Mouse (Mus musculus): ENCODE results near the gene Kiss1r.

Kiss1r gene

DNA sequence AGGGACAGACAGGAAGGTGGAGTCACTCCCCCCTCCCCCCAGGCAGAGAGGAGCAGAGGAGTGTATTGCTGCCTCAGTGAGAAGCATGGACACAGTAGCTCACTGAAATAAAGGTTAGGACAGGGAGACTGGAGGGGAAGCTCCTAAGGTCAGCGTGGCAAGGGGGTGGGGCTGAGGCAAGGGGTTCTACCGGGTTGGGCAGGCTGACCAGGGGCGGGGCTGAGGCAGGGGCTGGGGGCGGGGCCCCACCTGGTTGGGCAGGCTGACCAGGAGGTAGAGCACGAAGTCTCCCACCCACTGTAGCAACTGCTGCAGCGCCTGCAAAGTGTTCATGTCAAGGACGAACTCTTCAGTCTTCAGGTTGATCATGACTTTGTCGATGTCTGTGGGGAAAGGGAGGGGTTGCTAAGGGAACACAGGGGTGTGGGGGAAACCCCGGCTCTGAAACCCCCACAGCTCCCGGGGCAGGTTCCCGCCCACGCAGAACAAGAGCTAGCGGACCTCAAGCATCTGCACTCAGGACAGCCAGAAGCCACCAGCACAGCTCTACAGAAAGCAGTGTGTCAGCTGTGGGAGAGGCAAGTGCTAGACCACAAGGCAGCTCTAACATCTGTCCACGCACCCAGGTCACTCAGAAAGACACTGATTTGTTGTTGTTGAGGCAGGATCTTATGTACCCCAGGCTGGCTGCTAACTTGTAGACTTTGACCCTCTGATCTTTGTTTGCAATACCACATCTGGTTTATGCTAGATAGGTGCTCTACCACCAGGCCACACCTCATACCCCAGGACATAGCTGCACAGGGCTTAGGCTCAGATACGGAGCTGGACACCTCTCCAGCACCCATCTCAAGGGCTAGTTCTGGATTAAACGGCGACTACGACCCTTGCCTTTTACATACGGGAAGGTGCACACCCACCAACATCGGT, 19.2 kb upstream of the Kiss1r start:
- no peak for DNase-seq (ENCODE audit: low read depth, low spot score)

DNA sequence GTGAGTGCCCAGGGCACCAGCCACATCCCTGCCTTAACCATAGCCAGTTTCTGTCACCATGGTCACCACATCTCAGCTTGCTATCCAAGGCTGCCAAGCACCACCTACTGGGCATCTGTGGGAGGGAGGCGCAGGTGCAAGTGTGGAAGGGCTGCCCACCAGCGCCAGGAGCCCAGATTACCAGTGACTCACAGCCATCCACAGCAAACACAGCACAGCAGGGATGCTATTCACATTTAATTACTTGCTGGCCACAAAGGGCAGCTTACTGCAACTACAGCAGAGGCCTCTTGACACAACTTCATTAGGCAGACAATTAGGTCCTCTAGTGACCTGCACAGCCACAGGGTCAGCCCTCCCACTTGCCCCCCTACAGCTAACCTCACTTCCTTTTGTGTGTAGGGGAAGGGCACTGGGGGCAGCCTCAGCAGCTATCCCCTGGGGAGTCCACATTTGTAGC, 15.8 kb upstream of the Kiss1r start:
- no peak for DNase-seq (ENCODE audit: low read depth, low spot score)

DNA sequence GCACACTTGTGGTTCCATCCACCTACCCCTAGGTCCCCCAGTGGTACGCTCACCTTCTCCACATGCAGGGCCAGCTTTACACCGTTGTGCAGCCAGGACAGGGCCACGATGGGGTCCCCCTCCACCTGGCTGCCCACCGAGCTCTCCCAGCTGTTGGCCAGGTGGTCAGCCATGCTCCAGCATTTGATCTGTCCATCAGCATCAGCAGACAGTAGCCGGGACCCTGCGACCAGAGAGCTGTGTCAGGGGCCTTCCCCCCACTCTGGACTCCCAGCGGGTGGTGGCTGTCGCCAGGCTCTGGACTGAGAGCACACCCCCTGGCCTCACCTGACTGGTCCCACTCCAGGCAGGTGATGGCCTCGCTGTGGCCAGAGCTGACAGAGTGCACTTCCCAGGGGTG, 10.1 kb upstream of the Kiss1r start:
- no peak for DNase-seq (ENCODE audit: low read depth, low spot score)

DNA sequence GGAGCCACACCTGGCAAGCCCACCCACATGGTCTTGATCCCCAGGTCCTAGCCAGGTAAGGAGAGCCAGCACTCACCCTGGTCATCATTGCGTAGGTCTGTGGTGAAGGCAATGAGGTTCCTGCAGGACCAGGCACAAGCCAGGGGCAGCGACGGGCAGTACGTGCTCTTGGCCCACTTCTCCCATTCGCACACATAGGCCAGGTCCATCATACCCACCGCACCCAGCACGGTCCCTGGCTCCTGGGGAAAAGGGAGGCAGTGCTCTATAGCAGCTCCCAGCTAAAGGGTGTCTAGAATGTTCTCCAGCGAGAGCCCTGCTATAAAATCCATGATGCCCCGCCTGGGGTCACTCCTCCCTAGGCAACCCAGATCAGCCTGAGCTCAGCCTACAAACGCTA, 9.4 kb upstream of the Kiss1r start:
- no peak for DNase-seq (ENCODE audit: low read depth, low spot score)

DNA sequence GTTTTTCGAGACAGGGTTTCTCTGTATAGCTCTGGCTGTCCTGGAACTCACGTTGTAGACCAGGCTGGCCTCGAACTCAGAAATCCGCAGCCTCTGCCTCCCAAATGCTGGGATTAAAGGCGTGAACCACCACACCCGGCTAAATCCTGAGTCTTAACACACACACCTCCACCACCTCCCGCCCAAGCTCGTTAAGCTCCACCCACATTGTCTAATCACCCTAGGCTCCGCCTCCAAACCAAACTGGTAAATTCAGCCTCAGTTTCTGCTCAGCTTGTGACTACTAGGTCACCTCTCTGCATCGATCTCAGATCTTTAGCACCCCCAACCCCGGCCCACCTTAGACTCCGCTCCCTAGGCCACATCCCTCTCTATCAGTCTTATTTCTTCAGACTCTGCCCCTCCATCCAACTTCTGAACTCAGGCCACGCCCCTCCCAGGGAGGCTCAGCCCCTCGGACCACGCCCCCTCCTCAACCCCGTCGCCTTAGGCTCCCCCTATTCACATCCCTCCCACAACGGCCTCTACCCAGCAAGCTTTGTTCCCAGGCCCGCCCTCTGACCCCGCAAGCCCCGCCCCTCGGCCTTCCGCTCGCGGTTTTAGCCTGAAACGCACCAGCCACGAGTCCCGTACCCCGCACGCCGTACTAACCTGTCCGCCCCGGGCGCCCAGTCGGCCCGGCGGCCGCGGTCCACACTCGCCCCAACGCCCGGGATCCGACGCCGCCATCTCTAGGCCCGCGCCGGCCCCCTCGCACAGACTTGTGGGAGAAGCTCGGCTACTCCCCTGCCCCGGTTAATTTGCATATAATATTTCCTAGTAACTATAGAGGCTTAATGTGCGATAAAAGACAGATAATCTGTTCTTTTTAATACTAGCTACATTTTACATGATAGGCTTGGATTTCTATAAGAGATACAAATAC, 8.3 kb upstream of the Kiss1r start, which contains the start of gene Med16:
TSS of gene Med16 (minus strand) at position 757 of the 925 bp plus-strand sequence.
- DNase-seq (ENCODE audit: low read depth, low spot score): peak; percentile 98

DNA sequence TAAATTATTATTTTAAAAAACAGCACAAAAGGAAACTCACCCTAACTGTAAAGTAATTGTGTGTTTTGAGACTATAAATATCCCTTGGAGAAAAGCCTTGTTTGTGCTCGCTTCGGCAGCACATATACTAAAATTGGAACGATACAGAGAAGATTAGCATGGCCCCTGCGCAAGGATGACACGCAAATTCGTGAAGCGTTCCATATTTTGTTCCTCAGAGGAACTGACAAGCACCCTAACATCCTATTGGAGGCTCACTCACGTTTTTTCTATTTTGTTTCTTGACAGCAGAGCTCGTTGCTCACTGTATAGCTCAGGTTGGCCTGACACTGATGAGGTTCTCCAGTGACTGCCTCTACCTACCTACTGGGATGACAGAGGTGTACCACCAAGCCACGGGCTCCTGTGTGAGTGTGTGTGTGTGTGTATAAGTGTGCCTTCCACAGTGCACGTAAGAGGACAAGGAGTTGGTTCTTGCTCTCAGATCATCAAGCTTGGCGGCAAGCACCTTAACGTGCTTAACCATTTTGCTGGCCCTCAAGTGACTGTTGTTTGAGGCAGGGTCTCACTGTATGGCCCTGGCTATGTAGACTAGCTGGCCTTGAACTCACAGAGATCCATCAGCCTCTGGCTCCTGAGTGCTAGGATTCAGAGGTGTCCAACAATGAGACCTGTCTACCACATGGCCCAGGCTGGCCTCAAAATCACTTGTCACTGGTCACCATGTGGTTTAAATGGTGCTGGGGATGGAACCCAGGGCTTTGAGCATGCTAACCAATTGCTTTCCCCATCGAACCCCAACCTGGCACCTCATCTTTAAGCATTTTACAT, 7.5 kb upstream of the Kiss1r start:
- DNase-seq (ENCODE audit: low read depth, low spot score): peak; percentile 73

DNA sequence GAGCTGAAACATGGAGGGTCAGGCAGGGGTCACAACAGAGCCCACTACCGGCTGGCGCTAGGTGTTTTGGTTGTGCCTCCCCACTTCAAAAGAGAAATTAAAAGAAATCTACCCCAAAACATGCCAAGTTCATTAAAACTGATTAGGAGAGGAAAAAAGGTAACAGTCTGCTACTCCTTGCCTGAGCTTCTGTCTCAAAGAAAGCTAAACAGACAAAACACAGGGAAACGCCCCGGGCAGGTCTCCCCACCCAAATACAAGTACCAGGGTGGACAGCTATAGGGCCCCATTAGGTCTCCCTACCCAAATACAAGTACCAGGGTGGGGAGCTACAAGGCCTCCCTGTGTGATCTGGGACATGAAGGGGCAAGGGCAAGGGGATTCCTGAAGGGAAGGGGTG, 6.2 kb upstream of the Kiss1r start, which contains the start of gene Gm26602:
TSS of gene Gm26602 (plus strand) at position 301 of the 400 bp plus-strand sequence.
- no peak for DNase-seq (ENCODE audit: low read depth, low spot score)

DNA sequence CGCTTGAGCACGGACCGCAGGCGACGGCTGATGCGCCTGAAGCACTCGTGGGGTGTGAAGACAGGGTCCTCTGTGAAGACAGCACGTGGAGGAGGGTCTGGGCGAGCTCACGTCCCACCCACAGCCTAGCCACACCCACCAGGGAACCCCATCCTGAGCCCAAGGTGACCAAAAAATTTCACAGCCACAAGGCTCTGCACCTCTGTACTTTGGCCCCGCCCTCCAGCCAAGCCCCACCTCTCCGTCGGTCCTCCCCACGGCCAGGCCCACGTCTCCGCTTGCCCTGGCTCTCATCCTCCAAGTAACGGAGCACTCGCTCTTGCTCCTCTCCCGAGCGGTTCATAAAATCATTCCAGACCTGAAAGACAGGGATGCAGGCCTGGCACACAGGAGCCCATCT, 4.4 kb upstream of the Kiss1r start:
- peak; percentile 28 for DNase-seq (ENCODE audit: low read depth, low spot score)

DNA sequence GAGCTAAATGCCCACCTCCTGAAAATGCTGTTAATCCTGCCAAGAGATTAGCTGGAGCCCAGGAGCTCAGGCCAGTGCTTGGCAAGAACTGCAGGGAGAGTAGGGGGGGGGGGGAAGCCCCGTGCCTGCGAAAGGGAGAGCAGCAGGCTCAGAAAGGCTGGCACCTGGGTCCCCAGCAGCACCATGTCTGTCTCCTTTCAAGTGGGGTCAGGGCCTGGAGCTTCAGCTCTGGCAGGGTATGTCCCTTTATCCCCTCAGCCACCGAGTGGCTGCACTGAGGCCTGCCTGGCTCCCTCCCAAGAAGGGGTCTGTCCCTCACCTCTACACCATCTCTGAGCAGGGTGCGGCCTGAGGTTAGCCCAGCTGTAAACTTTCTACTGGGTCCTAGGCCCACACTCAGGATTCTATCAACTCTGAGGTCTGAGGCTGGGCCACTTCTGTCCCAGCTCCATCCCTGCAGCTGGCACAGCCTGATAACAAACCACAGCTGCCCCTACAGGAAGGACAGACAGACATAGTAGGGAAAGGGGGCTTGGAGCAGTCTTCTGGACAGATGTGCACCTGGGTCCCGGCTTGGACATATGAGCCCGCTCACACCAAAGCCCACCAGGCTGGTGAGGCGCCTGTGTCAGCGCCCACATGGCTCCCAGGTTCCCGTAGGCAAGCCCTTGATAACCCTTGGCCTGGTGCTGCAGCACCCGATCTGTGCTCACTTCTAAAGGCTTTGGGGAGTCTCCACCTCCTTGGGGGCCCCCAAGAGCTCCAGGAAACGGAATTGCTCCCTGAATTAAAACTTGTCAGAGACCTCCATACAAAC, 2.4 kb upstream of the Kiss1r start:
- no peak for DNase-seq (ENCODE audit: low read depth, low spot score)

DNA sequence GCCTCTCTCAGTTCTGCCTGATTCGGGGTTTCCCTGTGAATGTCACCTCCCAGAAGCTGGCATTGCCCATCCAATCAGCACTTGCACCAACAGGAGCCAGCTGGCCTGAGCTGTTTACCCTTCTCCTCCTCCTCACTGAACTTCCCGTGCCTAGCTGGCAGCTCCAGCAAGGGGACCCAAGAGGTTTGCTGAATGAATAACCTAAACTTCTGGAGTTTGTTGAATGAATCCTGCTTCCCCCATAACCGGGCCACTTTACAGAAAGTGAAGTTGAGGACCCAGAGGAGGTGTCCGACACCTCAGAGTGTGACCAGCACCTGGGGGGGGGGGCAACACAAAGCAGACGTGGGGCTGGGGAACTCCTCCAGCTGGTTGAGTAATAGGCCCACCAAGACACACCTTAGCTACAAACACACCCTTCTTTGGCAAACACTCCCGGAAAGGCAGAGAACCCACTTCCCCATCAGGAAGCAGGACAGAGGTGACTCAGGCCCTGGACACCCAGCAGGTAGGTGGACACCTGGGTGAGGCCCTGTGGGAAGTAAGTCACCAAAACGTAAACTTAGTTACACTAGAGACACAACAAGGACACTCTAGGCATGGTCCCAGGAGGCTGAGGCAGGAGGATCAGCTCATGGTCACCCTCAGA, 1.7 kb upstream of the Kiss1r start:
- no peak for DNase-seq (ENCODE audit: low read depth, low spot score)

DNA sequence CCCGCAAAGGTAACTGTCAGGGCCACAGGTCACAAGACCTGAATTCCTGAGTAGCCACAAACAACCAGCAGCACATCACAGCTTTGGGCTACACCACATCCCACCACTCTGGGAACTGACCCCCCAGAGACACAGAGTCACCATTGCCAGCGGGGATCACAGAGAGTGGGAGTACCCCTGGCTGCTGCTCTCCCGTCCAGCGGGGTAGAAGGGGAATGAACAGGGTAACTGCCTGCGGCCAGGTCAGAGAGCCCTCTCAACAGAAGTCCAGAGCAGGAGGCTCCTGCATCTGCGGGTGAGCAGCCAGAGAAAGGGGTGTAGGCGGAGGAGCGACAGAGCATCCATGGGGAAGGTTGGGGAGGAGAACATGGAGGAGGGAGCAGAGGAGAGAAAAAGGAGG, 690 bp upstream of the Kiss1r start:
- DNase-seq (ENCODE audit: low read depth, low spot score): no peak

DNA sequence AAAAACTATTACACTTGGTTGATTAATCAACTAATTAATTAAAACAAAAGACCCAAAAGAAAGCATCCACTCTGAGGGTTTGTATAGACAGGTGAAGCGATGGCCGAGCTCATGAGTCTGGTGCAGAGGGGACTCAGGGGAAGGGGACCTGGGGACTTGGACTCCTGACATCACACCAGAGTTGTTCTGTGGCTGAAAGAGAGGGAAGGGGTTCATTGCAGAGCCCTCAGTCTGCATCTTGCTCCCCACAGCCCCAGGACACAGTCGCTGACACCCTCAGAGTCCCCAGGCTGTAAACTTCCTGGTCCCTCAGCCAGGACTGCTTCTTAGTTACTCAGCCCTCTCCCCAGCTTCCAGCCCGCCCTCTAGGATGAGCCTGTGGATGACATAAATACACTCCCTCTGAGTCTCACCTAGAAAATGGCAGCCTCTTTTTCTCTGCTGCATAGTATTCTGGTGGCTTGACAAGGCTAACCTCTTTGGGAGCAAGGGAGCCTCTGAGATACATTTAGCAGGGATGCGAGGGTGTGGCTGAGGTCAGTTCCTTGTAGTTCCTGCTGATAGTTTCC, 845 bp downstream of the Kiss1r start:
- no peak for DNase-seq (ENCODE audit: low read depth, low spot score)

DNA sequence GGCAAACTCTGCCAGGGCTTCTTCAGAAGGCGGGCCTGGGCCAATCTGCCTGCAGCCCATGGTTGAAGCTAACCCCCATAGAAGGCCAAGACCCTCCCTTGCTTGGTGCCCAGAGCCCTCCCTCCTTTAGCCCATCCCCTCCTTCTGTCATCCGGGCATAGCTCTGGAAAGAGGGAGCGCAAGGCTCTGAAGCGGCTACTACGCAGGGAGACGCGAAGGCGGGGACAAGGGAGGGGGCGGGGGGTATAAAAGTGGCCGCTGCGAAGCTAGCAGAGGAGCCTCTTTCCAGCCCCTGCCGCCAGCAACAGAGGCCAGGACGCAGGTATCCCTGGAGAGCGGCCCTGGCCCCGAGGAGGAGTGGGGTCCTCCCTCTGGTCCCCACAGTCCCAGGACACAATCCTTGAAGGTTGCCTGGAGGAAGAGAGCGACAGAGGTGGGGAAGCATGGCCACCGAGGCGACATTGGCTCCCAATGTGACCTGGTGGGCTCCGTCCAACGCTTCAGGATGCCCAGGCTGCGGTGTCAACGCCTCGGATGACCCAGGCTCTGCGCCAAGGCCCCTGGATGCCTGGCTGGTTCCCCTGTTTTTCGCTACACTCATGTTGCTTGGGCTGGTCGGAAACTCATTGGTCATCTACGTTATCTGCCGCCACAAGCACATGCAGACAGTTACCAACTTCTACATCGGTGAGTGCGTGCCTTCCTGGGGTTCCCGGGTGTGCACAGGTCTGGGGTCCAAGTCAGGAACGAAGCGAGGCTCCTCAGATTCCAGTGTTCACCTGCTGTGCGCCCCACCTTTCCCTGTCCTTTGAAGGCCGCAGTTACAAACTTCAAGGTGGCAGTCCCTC, 1.7 kb downstream of the Kiss1r start:
- DNase-seq (ENCODE audit: low read depth, low spot score): no peak

DNA sequence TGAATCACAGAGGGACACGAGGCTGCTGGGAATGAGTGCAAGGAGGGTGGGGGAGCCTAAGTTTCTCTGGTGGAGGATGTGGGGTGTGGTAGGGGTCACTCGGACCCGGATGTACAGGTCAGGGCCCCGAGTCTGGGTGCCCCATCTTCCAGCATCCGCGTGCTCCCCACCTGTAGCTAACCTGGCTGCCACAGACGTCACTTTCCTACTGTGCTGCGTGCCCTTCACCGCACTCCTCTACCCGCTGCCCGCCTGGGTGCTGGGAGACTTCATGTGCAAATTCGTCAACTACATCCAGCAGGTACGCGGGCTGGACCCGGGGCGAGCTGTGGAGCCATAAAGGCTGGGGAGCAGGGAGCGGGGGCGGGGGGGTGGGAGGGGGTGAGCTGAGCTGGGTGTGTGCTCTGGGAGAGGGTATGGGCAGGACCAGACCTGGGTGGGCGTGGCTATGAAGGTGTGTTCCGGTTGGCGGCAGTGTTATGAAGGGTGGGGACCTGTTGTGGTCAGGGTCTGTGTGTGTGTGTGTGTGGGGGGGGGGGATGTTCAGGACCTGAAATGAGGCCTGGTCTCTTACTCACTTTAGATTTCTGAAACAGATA, 2.6 kb downstream of the Kiss1r start:
- DNase-seq (ENCODE audit: low read depth, low spot score): peak; percentile 43

DNA sequence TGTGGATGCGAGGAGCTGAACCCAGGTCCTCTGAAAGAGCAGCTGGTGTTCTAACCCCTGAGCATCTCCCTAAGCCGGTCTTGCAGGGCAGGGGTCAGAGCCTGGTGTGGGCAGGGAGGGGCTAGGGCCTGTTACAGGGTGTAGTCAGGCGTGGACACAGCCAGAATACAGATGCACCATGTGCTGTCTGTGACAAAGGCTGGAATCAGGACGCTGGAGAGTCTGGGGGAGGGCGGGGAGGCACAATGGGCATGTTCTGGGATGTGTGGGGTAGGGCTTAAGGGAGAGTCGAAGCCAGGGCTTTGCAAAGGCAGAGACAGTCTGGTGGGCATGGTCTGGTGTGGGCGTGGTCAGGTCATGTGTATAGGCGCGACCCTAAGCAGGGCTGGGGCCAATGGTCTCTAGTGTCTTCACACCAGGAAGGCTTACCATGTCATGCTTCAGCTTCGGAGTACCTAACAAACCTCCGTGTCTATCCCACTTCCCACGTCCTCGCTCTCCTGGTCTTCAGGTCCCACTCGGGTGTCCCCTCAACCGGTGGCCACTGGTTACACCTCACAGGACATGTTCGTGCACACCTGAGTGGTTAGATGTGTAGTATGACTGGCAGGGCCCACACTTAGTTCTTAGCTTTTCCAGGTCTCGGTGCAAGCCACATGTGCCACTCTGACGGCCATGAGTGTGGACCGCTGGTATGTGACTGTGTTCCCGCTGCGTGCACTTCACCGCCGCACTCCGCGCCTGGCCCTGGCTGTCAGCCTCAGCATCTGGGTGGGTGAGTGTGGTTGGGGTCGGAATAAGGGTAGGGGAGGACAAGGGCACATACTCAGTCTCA, 3.5 kb downstream of the Kiss1r start:
- peak; percentile 31 for DNase-seq (ENCODE audit: low read depth, low spot score)

DNA sequence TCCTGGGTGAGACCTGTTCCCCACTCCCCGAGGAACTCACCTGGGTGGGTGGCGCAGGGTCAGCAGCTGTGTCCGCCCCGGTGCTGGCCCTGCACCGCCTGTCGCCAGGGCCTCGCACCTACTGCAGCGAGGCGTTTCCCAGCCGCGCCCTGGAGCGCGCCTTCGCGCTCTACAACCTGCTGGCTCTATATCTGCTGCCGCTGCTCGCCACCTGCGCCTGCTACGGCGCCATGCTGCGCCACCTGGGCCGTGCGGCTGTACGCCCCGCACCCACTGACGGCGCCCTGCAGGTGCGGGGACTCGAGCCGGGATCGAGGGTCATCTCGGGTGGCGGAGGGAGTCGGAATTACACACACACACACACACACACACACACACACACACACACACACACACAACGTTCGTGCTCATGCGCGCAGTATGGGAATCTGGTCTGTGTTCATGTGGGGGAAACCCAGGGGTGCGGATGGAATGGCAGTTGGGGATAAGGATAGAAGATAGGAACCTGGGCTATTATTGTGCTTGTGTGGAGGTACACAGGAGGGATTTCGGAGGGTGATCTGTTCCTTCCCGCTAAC, 4.3 kb downstream of the Kiss1r start, which contains the start of gene R3hdm4:
TSS of gene R3hdm4 (minus strand) at position 251 of the 578 bp plus-strand sequence.
- DNase-seq (ENCODE audit: low read depth, low spot score): peak; percentile 33

DNA sequence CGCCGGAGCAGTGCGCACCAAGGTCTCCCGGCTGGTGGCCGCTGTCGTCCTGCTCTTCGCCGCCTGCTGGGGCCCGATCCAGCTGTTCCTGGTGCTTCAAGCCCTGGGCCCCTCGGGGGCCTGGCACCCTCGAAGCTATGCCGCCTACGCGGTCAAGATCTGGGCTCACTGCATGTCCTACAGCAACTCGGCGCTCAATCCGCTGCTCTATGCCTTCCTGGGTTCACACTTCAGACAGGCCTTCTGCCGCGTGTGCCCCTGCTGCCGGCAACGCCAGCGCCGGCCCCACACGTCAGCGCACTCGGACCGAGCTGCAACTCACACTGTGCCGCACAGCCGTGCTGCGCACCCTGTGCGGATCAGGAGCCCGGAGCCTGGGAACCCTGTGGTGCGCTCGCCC, 4.8 kb downstream of the Kiss1r start:
- peak; percentile 32 for DNase-seq (ENCODE audit: low read depth, low spot score)

Data from ES-CJ7 (cell line).